Mouse (Mus musculus) embryonic fibroblast, embryonic 13.5 days (primary cell): Measurements from ENCODE around the gene Hyls1.

Experiments
- CTCF ChIP-seq: IDR thresholded peaks from 2 replicates; pipeline ENCODE4 v1.5.1; 2011; ENCODE audit warnings: mild to moderate bottlenecking, control low read depth, low read length, moderate library complexity, borderline replicate concordance; ENCODE audit not compliant: insufficient read depth
- POLR2A ChIP-seq: IDR thresholded peaks from 2 replicates; pipeline ENCODE4 v1.6.1; 2011; ENCODE audit warnings: low read depth, mild to moderate bottlenecking, control low read depth, low read length, moderate library complexity

DNA sequence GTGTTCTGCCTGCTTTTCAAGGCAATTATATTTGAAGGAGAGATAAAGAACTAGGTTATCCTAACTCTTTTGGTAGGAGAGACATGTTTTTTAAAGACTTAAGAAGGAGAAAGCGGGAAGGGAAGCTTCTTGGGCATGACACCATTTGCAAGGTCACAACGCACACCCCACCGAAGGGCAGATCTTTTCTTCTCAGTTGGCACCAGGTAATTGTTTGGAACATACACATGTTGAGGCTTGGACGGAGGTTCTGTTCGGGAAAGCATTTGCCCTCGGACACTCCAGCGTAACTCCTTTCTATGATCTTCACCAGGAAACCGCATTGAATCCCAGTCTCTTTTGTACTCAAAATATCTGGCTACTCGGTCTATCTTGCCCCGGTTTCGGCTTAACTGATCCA lies 9.1 kb downstream of the Hyls1 start:
- TF ChIP-seq CTCF (no peak), POLR2A (no peak)
